Mouse (Mus musculus): Measurements from ENCODE around the gene Lrch1. TPM values are rescaled to one million over a fixed set of nuclear protein-coding genes. Genes with fewer than 3 reads are reported as not detected.

Gene Lrch1
- total and polyA plus RNA-seq, 3 experiments = 2.8 to 6.1 TPM; not detected in 1

GRCm38 (mm10) chr14:74909021-74909420 lies 38.7 kb downstream of the Lrch1 start:
- Histone ChIP-seq H3K79me2 (ENCODE audit: control insufficient read depth, insufficient read depth, low read length, poor library complexity) (no peaks in the 10 kb centered on the region; the same call in 1 of the 2 replicates), H3K36me3 (ENCODE audit: control insufficient read depth in 1 of 2, insufficient read depth in 2 of 2, low read length in 2 of 2) (peaks cover 0 to 8% of the 10 kb centered on the region in 2 experiments; a peak in 2 of 4 replicates), H3K9ac (ENCODE audit: control insufficient read depth, low read depth, low read length, poor library complexity, severe bottlenecking) (no peak overlapping the region), H3K27ac (ENCODE audit: control insufficient read depth, low read depth, low read length) (no peak overlapping the region), H3K27me3 (ENCODE audit: control insufficient read depth in 1 of 2, insufficient read depth in 2 of 2, low read length in 2 of 2) (no peaks in the 10 kb centered on the region), H3K9me3 (replicated peaks; ENCODE audit: insufficient read depth, low read length) (no peaks in the 10 kb centered on the region), H3K4me1 (ENCODE audit: control insufficient read depth in 1 of 2, insufficient read depth in 2 of 2, low read length in 2 of 2) (peaks cover 4 to 8% of the 10 kb centered on the region in 2 experiments), H3K4me3 (ENCODE audit: control insufficient read depth in 1 of 2, insufficient read depth in 1 of 2, low read depth in 2 of 2, low read length in 2 of 2) (no peak overlapping the region)
- TF ChIP-seq TAL1 (IDR thresholded peaks at IDR 0.05; ENCODE audit: low read length) (peak; percentile 9; the same call in 1 of the 2 replicates), UBTF (IDR thresholded peaks at IDR 0.05; ENCODE audit: borderline replicate concordance, insufficient read depth, low read depth, low read length) (no peak)
- DNase-seq (ENCODE audit: low read depth, low spot score) = peak; percentile 19

GRCm38 (mm10) chr14:74908250-74908649 lies 39.4 kb downstream of the Lrch1 start:
- H3K4me3 ChIP-seq (ENCODE audit: control insufficient read depth in 1 of 2, insufficient read depth in 1 of 2, low read depth in 2 of 2, low read length in 2 of 2) = no peak overlapping the region
- H3K27me3 ChIP-seq (ENCODE audit: control insufficient read depth in 1 of 2, insufficient read depth in 2 of 2, low read length in 2 of 2) = no peaks in the 10 kb centered on the region
- TF ChIP-seq MAX (IDR thresholded peaks at IDR 0.05; ENCODE audit: low read length) (no peak), ELF1 (IDR thresholded peaks at IDR 0.05; ENCODE audit: low read depth, low read length) (no peak), ZMIZ1 (IDR thresholded peaks at IDR 0.05; ENCODE audit: low read depth, low read length) (no peak), MXI1 (IDR thresholded peaks at IDR 0.05; ENCODE audit: low read depth, low read length) (no peak)
- no peaks in the 10 kb centered on the region; the same call in 1 of the 2 replicates for H3K79me2 ChIP-seq (ENCODE audit: control insufficient read depth, insufficient read depth, low read length, poor library complexity)
- DNase-seq (ENCODE audit: low read depth, low spot score) = peak; percentile 47
- H3K36me3 ChIP-seq (ENCODE audit: control insufficient read depth in 1 of 2, insufficient read depth in 2 of 2, low read length in 2 of 2) = peaks cover 0 to 4% of the 10 kb centered on the region in 2 experiments; a peak in 2 of 4 replicates
- H3K27ac ChIP-seq (ENCODE audit: control insufficient read depth, low read depth, low read length) = no peak overlapping the region
- H3K4me1 ChIP-seq (ENCODE audit: control insufficient read depth in 1 of 2, insufficient read depth in 2 of 2, low read length in 2 of 2) = peaks cover 0 to 3% of the 10 kb centered on the region in 2 experiments; a peak in 1 of 4 replicates
- no peak overlapping the region for H3K9ac ChIP-seq (ENCODE audit: control insufficient read depth, low read depth, low read length, poor library complexity, severe bottlenecking)
- H3K9me3 ChIP-seq (replicated peaks; ENCODE audit: insufficient read depth, low read length) = no peaks in the 10 kb centered on the region

- Histone ChIP-seq H3K27ac (ENCODE audit: control insufficient read depth, low read depth, low read length) (no peak overlapping the region), H3K27me3 (ENCODE audit: control insufficient read depth in 1 of 2, insufficient read depth in 2 of 2, low read length in 2 of 2) (no peaks in the 10 kb centered on the region), H3K4me3 (ENCODE audit: control insufficient read depth in 1 of 2, insufficient read depth in 1 of 2, low read depth in 2 of 2, low read length in 2 of 2) (no peak overlapping the region), H3K36me3 (ENCODE audit: control insufficient read depth in 1 of 2, insufficient read depth in 2 of 2, low read length in 2 of 2) (peaks cover 0 to 4% of the 10 kb centered on the region in 2 experiments; a peak in 2 of 4 replicates), H3K79me2 (ENCODE audit: control insufficient read depth, insufficient read depth, low read length, poor library complexity) (no peaks in the 10 kb centered on the region; the same call in 1 of the 2 replicates), H3K9ac (ENCODE audit: control insufficient read depth, low read depth, low read length, poor library complexity, severe bottlenecking) (no peak overlapping the region), H3K4me1 (ENCODE audit: control insufficient read depth in 1 of 2, insufficient read depth in 2 of 2, low read length in 2 of 2) (peaks cover 0 to 3% of the 10 kb centered on the region in 2 experiments; a peak in 1 of 4 replicates), H3K9me3 (replicated peaks; ENCODE audit: insufficient read depth, low read length) (no peaks in the 10 kb centered on the region)
- no peak for TF ChIP-seq POLR2AphosphoS2 (IDR thresholded peaks at IDR 0.05; ENCODE audit: low read length)
- TF ChIP-seq ZKSCAN1 (IDR thresholded peaks at IDR 0.05; ENCODE audit: low read depth, low read length) = no peak
- no peak for TF ChIP-seq TBP (IDR thresholded peaks at IDR 0.05; ENCODE audit: low read depth, low read length)
- TF ChIP-seq MEF2A (IDR thresholded peaks at IDR 0.05; ENCODE audit: extremely low read depth, insufficient replicate concordance, low read depth, low read length, poor library complexity, severe bottlenecking) = no peak
- no peak for TF ChIP-seq CTCF (IDR thresholded peaks at IDR 0.05 in 2 of 3, conservative IDR thresholded peaks at IDR 0.05 in 1 of 3; ENCODE audit: control insufficient read depth in 1 of 3, insufficient read depth in 1 of 3, low read depth in 2 of 3, low read length in 3 of 3, poor library complexity in 1 of 3, severe bottlenecking in 1 of 3)
- TF ChIP-seq MAX (IDR thresholded peaks at IDR 0.05; ENCODE audit: low read length) = no peak
- TF ChIP-seq TAL1 (IDR thresholded peaks at IDR 0.05; ENCODE audit: low read length) = no peak
- no peak for TF ChIP-seq ZC3H11A (IDR thresholded peaks at IDR 0.05; ENCODE audit: low read depth, low read length)
- TF ChIP-seq MAZ (IDR thresholded peaks at IDR 0.05; ENCODE audit: low read depth, low read length) = no peak
- no peak for TF ChIP-seq GABPA (IDR thresholded peaks at IDR 0.05; ENCODE audit: low read depth, low read length)
- no peak for TF ChIP-seq HCFC1 (IDR thresholded peaks at IDR 0.05; ENCODE audit: low read depth, low read length)
- TF ChIP-seq ELF1 (IDR thresholded peaks at IDR 0.05; ENCODE audit: low read depth, low read length) = no peak
- TF ChIP-seq NELFE (IDR thresholded peaks at IDR 0.05; ENCODE audit: low read depth, low read length) = no peak
- TF ChIP-seq MYB (IDR thresholded peaks at IDR 0.05; ENCODE audit: low read depth, low read length) = no peak
- no peak for TF ChIP-seq POLR2A (IDR thresholded peaks at IDR 0.05; ENCODE audit: control insufficient read depth in 1 of 2, insufficient read depth in 1 of 2, low read depth in 1 of 2, low read length in 2 of 2, poor library complexity in 1 of 2)
- no peak for TF ChIP-seq E2F4 (IDR thresholded peaks at IDR 0.05; ENCODE audit: borderline replicate concordance, low read depth, low read length)
- no peak for DNase-seq (ENCODE audit: low read depth, low spot score)
Observed at GRCm38 (mm10) chr14:74907706-74908105, 40.0 kb downstream of the Lrch1 start.
